Mouse (Mus musculus) megakaryocyte-erythroid progenitor cell, adult 5-6 weeks (primary cell): Measurements from ENCODE around the gene Nudt14. TPM values are rescaled to one million over a fixed set of nuclear protein-coding genes. Genes with fewer than 3 reads are reported as not detected.

ENCODE experiments used
- total RNA-seq, 2 experiments: library from RNA; stranded (forward) in 1 of 2; stranded (reverse) in 1 of 2; fragments of 200-1000, 215-1000 nt in 1 of 2; fragments of >200 nt in 1 of 2; fragmentation: Nextera tagmentation in 1 of 2; gene quantifications; 2 replicates each; pipeline ENCODE4 v1.2.3; 2014 to 2017

The Nudt14 gene
- total RNA-seq, 2 experiments from 2014 or later, result 1.9 to 22.9 TPM

Other genes with a start within 250 kb of the Nudt14 start
- gene Cep170b, start 221.7 kb downstream of the Nudt14 start, total RNA-seq (2014; fragmentation: Nextera tagmentation), result 0.07 and 2.0 TPM in 2 replicates
- gene Cep170b, start 221.7 kb downstream of the Nudt14 start, total RNA-seq (2017), result 0.11 and 20.5 TPM in 2 replicates
- 1.2 TPM in 1 of 2 replicates, not detected in the other for gene Pld4, start 181.5 kb downstream of the Nudt14 start, total RNA-seq (2014; fragmentation: Nextera tagmentation)
- 0.14 and 0.46 TPM in 2 replicates for gene Pld4, start 181.5 kb downstream of the Nudt14 start, total RNA-seq (2017)
- gene Ahnak2, start 139.5 kb downstream of the Nudt14 start, total RNA-seq (2014; fragmentation: Nextera tagmentation), result not detected in 2 replicates
- gene Ahnak2, start 139.5 kb downstream of the Nudt14 start, total RNA-seq (2017), result not detected in 2 replicates
- gene Clba1, start 133.2 kb downstream of the Nudt14 start, total RNA-seq (2014; fragmentation: Nextera tagmentation), result 0.74 and 1.2 TPM in 2 replicates
- 0.08 TPM in 1 of 2 replicates, not detected in the other for gene Clba1, start 133.2 kb downstream of the Nudt14 start, total RNA-seq (2017)
- 71.1 and 82.7 TPM in 2 replicates for gene Cdca4, start 112.7 kb downstream of the Nudt14 start, total RNA-seq (2014; fragmentation: Nextera tagmentation)
- gene Cdca4, start 112.7 kb downstream of the Nudt14 start, total RNA-seq (2017), result 47.3 and 52.4 TPM in 2 replicates
- 4.5 and 5.1 TPM in 2 replicates for gene Gpr132, start 73.9 kb downstream of the Nudt14 start, total RNA-seq (2014; fragmentation: Nextera tagmentation)
- 3.1 and 4.2 TPM in 2 replicates for gene Gpr132, start 73.9 kb downstream of the Nudt14 start, total RNA-seq (2017)
- gene Jag2, start 12.3 kb downstream of the Nudt14 start, total RNA-seq (2014; fragmentation: Nextera tagmentation), result 0.11 and 0.99 TPM in 2 replicates
- gene Jag2, start 12.3 kb downstream of the Nudt14 start, total RNA-seq (2017), result 0.23 and 5.7 TPM in 2 replicates
- 4.2 and 6.5 TPM in 2 replicates for gene Btbd6, start 34.4 kb upstream of the Nudt14 start, total RNA-seq (2014; fragmentation: Nextera tagmentation)
- 5.0 and 8.7 TPM in 2 replicates for gene Btbd6, start 34.4 kb upstream of the Nudt14 start, total RNA-seq (2017)
- gene Brf1, start 58.6 kb upstream of the Nudt14 start, total RNA-seq (2014; fragmentation: Nextera tagmentation), result 79.6 and 114 TPM in 2 replicates
- 58.8 and 83.3 TPM in 2 replicates for gene Brf1, start 58.6 kb upstream of the Nudt14 start, total RNA-seq (2017)
- gene Pacs2, start 72.4 kb upstream of the Nudt14 start, total RNA-seq (2014; fragmentation: Nextera tagmentation), result 31.6 and 33.3 TPM in 2 replicates
- gene Pacs2, start 72.4 kb upstream of the Nudt14 start, total RNA-seq (2017), result 9.4 and 10.0 TPM in 2 replicates
- gene Tex22, start 132.4 kb upstream of the Nudt14 start, total RNA-seq (2014; fragmentation: Nextera tagmentation), result 2.6 TPM in 1 of 2 replicates, not detected in the other
- gene Tex22, start 132.4 kb upstream of the Nudt14 start, total RNA-seq (2017), result not detected in 2 replicates
- 131 and 142 TPM in 2 replicates for gene Mta1, start 156.2 kb upstream of the Nudt14 start, total RNA-seq (2014; fragmentation: Nextera tagmentation)
- gene Mta1, start 156.2 kb upstream of the Nudt14 start, total RNA-seq (2017), result 30.7 and 54.1 TPM in 2 replicates
- gene Crip2, start 198.1 kb upstream of the Nudt14 start, total RNA-seq (2014; fragmentation: Nextera tagmentation), result 26.1 and 45.9 TPM in 2 replicates
- 11.6 and 18.2 TPM in 2 replicates for gene Crip2, start 198.1 kb upstream of the Nudt14 start, total RNA-seq (2017)
- gene Crip1, start 204.2 kb upstream of the Nudt14 start, total RNA-seq (2014; fragmentation: Nextera tagmentation), result 248 and 286 TPM in 2 replicates
- gene Crip1, start 204.2 kb upstream of the Nudt14 start, total RNA-seq (2017), result 191 and 258 TPM in 2 replicates
- 13.5 and 29.1 TPM in 2 replicates for gene Tedc1, start 214.3 kb upstream of the Nudt14 start, total RNA-seq (2014; fragmentation: Nextera tagmentation)
- gene Tedc1, start 214.3 kb upstream of the Nudt14 start, total RNA-seq (2017), result 10.7 and 15.7 TPM in 2 replicates
- 0.22 and 0.74 TPM in 2 replicates for gene Tmem121, start 243.8 kb upstream of the Nudt14 start, total RNA-seq (2014; fragmentation: Nextera tagmentation)
- gene Tmem121, start 243.8 kb upstream of the Nudt14 start, total RNA-seq (2017), result not detected in 2 replicates